Mouse (Mus musculus) testis, adult 2 months (tissue): Measurements from ENCODE around the gene Ttc1. TPM values are rescaled to one million over a fixed set of nuclear protein-coding genes. Genes with fewer than 3 reads are reported as not detected.

Experiments used
- H3K27ac ChIP-seq: fragments of 200-500 bp; 2 replicates; pipeline ENCODE4 v1.5.1; 2012; ENCODE audit warnings: low read depth, low read length; ENCODE audit not compliant: control insufficient read depth, insufficient read depth
- H3K27me3 ChIP-seq: fragments of 200-500 bp; 2 replicates; pipeline ENCODE4 v1.6.1; 2012; ENCODE audit warnings: mild to moderate bottlenecking, low read length, moderate library complexity; ENCODE audit not compliant: control insufficient read depth, insufficient read depth
- H3K36me3 ChIP-seq: fragments of 200-500 bp; 2 replicates; pipeline ENCODE4 v1.6.1; 2012; ENCODE audit warnings: mild to moderate bottlenecking, low read length; ENCODE audit not compliant: control insufficient read depth, insufficient read depth
- H3K4me1 ChIP-seq: fragments of 200-500 bp; 2 replicates; pipeline ENCODE4 v1.6.1; 2012; ENCODE audit warnings: low read length; ENCODE audit not compliant: control insufficient read depth, insufficient read depth
- H3K4me3 ChIP-seq: fragments of 200-500 bp; 2 replicates; pipeline ENCODE4 v1.5.1; 2012; ENCODE audit warnings: low read depth, mild to moderate bottlenecking, low read length, moderate library complexity, mixed read lengths; ENCODE audit not compliant: control insufficient read depth
- CTCF ChIP-seq: fragments of 200-500 bp; IDR thresholded peaks from 2 replicates; pipeline ENCODE4 v1.5.1; 2012; ENCODE audit warnings: low read depth, mild to moderate bottlenecking, inconsistent platforms, low read length, moderate library complexity; ENCODE audit not compliant: control insufficient read depth, insufficient read depth, insufficient replicate concordance
- POLR2A ChIP-seq: fragments of 200-500 bp; IDR thresholded peaks from 2 replicates; pipeline ENCODE4 v1.6.1; 2012; ENCODE audit warnings: low read depth, mild to moderate bottlenecking, inconsistent platforms, low read length, moderate library complexity; ENCODE audit not compliant: control insufficient read depth
- polyA plus RNA-seq: library from polyadenylated mRNA; depleted of rRNA; stranded (reverse); fragments of >200 nt; gene quantifications from 2 replicates; pipeline ENCODE4 v1.2.3, GENCODE M21; 2012; rRNA removed

Ttc1 gene
- 38.6 and 44.9 TPM in 2 replicates for polyA plus RNA-seq

DNA sequence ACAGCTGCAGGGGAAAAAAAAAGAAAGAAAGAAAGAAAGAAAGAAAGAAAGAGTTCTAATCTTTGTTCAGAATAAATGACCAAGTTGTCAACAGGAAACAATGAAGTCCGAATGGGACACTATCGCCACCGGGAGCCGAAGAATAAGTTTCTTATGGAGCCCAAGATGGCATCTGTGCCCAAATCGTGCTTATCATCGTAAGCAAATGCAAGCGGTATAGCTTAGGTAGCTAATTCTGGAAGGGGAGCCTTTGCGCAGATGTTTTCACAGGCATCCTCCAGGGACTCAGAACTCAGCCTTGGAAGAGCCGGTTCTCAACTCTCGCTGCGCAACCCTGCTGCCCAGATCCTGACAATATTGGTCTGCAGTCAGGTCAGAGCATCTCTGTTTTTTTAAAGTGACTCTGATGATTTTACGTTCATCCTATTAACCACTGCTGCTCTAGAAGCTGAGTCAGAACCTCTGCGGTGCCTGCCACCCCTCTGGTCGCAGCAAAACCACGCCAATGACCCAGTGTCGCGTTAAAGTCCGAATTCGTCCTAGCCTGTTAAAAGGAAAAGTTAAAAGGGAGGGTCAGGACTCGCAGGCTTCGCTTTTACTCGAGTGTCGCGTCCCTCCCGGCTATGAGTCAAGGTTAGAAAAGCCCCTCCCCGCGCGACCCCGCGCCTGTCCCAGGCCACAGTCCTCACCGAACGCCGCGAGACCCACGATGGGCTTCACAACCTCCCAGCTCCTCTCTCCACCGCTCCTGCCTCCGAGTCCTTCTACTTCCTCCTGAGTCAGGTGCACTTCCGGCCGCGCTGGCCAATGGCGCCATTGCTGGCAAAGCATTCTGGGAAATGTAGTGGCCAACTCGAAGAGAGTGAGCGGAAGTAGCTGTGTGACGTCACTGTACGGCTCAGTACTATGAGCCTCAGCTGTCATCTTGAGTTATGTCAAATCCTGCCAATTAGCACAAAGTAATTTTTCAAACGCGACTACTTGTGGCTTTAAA lies at the start of gene Ttc1:
TSS of gene Ttc1 (minus strand) at position 776 of the 994 bp plus-strand sequence.
- Histone ChIP-seq H3K27ac (peak within 1 kb of the TSS; percentile 69), H3K4me3 (peak within 1 kb of the TSS; percentile 93), H3K27me3 (no peaks in the 10 kb centered on the region), H3K36me3 (peaks cover 2% of the 10 kb centered on the region; the same call in 1 of the 2 replicates), H3K4me1 (peaks cover 2% of the 10 kb centered on the region)
- TF ChIP-seq POLR2A: peak; percentile 91
- no peak for TF ChIP-seq CTCF

- Histone ChIP-seq H3K27ac (no peak overlapping the region), H3K4me1 (no peaks in the 10 kb centered on the region)
- TF ChIP-seq CTCF (no peak), POLR2A (no peak)
These were observed 48.2 kb upstream of the Ttc1 start for GRCm38 (mm10) chr11:43795992-43796391.

GRCm38 (mm10) chr11:43790446-43790845 lies 42.6 kb upstream of the Ttc1 start:
- Histone ChIP-seq H3K4me3 (no peak overlapping the region), H3K27ac (no peak overlapping the region), H3K4me1 (no peaks in the 10 kb centered on the region), H3K36me3 (no peaks in the 10 kb centered on the region), H3K27me3 (no peaks in the 10 kb centered on the region)
- TF ChIP-seq POLR2A (no peak), CTCF (no peak)

More at GRCm38 (mm10) chr11:43795992-43796391, 48.2 kb upstream of the Ttc1 start:
- Histone ChIP-seq H3K27me3 (no peaks in the 10 kb centered on the region), H3K4me3 (no peak overlapping the region), H3K36me3 (no peaks in the 10 kb centered on the region)

GRCm38 (mm10) chr11:43783772-43784171 lies 36.0 kb upstream of the Ttc1 start:
- Histone ChIP-seq H3K27me3 (no peaks in the 10 kb centered on the region), H3K36me3 (no peaks in the 10 kb centered on the region), H3K4me1 (no peaks in the 10 kb centered on the region), H3K27ac (no peak overlapping the region), H3K4me3 (no peak overlapping the region)
- TF ChIP-seq POLR2A (no peak), CTCF (peak; percentile 84; the same call in 1 of the 2 replicates)

GRCm38 (mm10) chr11:43783106-43783505 lies 35.3 kb upstream of the Ttc1 start:
- Histone ChIP-seq H3K4me1 (no peaks in the 10 kb centered on the region), H3K4me3 (no peak overlapping the region), H3K36me3 (no peaks in the 10 kb centered on the region), H3K27me3 (no peaks in the 10 kb centered on the region), H3K27ac (no peak overlapping the region)
- TF ChIP-seq CTCF: no peak
- TF ChIP-seq POLR2A: no peak

DNA sequence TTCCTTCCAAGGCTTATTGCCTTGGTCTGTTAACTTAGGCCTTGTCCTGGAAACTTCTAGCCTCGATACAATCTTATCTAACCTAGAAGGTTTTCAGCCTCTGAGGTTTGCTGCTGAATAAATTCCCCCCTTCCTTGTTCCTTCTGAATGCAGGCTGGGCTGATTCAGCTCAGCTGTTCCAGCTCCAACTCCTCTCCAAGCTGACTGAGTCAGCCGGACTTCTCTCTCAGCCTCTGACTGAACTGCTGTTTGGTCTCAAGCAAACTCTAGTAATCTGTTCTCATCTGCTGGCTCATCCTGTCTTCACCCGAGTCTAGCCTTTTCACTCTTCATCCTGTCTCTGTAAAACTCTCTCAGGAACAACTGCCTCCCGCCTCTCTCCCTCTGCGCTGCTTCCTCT lies 31.7 kb upstream of the Ttc1 start:
- Histone ChIP-seq H3K36me3 (no peaks in the 10 kb centered on the region), H3K4me1 (no peaks in the 10 kb centered on the region; the same call in 1 of the 2 replicates), H3K4me3 (no peak overlapping the region), H3K27me3 (no peaks in the 10 kb centered on the region), H3K27ac (no peak overlapping the region)
- no peak for TF ChIP-seq CTCF
- no peak for TF ChIP-seq POLR2A

- H3K36me3 ChIP-seq: no peaks in the 10 kb centered on the region
- TF ChIP-seq CTCF (no peak), POLR2A (no peak)
- H3K27ac ChIP-seq: no peak overlapping the region
- peak overlapping the region; percentile 49; the same call in 1 of the 2 replicates for H3K4me3 ChIP-seq
- no peaks in the 10 kb centered on the region; the same call in 1 of the 2 replicates for H3K4me1 ChIP-seq
- H3K27me3 ChIP-seq: no peaks in the 10 kb centered on the region
These were observed 28.5 kb upstream of the Ttc1 start for GRCm38 (mm10) chr11:43776324-43776694.
